Mouse (Mus musculus) limb, embryonic 12.5 days (tissue): ENCODE measurements at regions not wholly inside any gene's neighbourhood (a gene's known extent, or its start where the extent isn't known, plus 50 kb on each side); places are given as distances from the start of the nearest gene placed in this dataset.
A peak's percentile ranks its signal among the peaks of the same experiment; 100 is the strongest.

Source experiments
- ATAC-seq: fragments of 200-750 bp; cut with Nextera tagmentation; 2 replicates; pipeline ENCODE4 v1.8.0; 2017; ENCODE audit warnings: low read depth, moderate TSS enrichment; ENCODE audit not compliant: insufficient number of reproducible peaks, insufficient read depth, low FRiP score, low TSS enrichment
- H3K27ac ChIP-seq: fragments of 300-500 bp; sonication (generic); 2 replicates; pipeline ENCODE4 v1.5.1; 2016; ENCODE audit warnings: mild to moderate bottlenecking, moderate library complexity
- H3K27me3 ChIP-seq: fragments of 300-500 bp; sonication (generic); 2 replicates; pipeline ENCODE4 v1.6.1; 2016; ENCODE audit warnings: mild to moderate bottlenecking, moderate library complexity
- H3K36me3 ChIP-seq: fragments of 300-500 bp; sonication (generic); 2 replicates; pipeline ENCODE4 v1.6.1; 2016; ENCODE audit warnings: mild to moderate bottlenecking, moderate library complexity
- H3K4me1 ChIP-seq: fragments of 300-500 bp; sonication (generic); replicated peaks from 2 replicates; pipeline ENCODE4 v1.6.1; 2016
- H3K4me2 ChIP-seq: fragments of 300-500 bp; sonication (generic); 2 replicates; pipeline ENCODE4 v1.6.1; 2016; ENCODE audit warnings: mild to moderate bottlenecking, moderate library complexity
- H3K4me3 ChIP-seq: fragments of 300-500 bp; sonication (generic); replicated peaks from 2 replicates; pipeline ENCODE4 v1.5.1; 2016; ENCODE audit warnings: mild to moderate bottlenecking
- H3K9ac ChIP-seq: fragments of 300-500 bp; sonication (generic); replicated peaks from 2 replicates; pipeline ENCODE4 v1.6.1; 2016; ENCODE audit warnings: mild to moderate bottlenecking, moderate library complexity
- H3K9me3 ChIP-seq: fragments of 300-500 bp; sonication (generic); 2 replicates; pipeline ENCODE4 v1.6.1; 2016; ENCODE audit warnings: mild to moderate bottlenecking, moderate library complexity
- WGBS: fragments of 180-500 bp; shearing (Covaris S2); methylation state at CpG from one replicate; pipeline ENCODE4 v1.1.7; 2016; 5-methylcytosine and 5-hydroxymethylcytosine counted together

- Histone ChIP-seq H3K9ac (no peak overlapping the region), H3K4me3 (no peak overlapping the region), H3K4me2 (no peak overlapping the region), H3K9me3 (no peaks in the 10 kb centered on the region), H3K27ac (no peak overlapping the region), H3K27me3 (no peaks in the 10 kb centered on the region), H3K36me3 (no peaks in the 10 kb centered on the region), H3K4me1 (no peaks in the 10 kb centered on the region)
- WGBS, result 83% methylated on average over 3 of the region's 3 CpGs
- ATAC-seq, result no peak
Measured at GRCm38 (mm10) chr15:64621876-64622275, 195.6 kb upstream of the Gm21798 start.

GRCm38 (mm10) chr15:64622591-64622990, 194.9 kb upstream of the Gm21798 start:
- Histone ChIP-seq H3K36me3 (no peaks in the 10 kb centered on the region), H3K4me1 (no peaks in the 10 kb centered on the region), H3K27me3 (no peaks in the 10 kb centered on the region), H3K9me3 (no peaks in the 10 kb centered on the region), H3K4me3 (no peak overlapping the region), H3K27ac (no peak overlapping the region), H3K9ac (no peak overlapping the region), H3K4me2 (no peak overlapping the region)
- 76% methylated on average over 4 of the region's 4 CpGs for WGBS
- no peak for ATAC-seq

- no peaks in the 10 kb centered on the region for H3K36me3 ChIP-seq
- no peak overlapping the region for H3K4me2 ChIP-seq
- H3K9me3 ChIP-seq, result no peaks in the 10 kb centered on the region
- 87% methylated on average over 6 of the region's 6 CpGs for WGBS
- no peak overlapping the region for H3K9ac ChIP-seq
- H3K27ac ChIP-seq, result no peak overlapping the region
- H3K4me3 ChIP-seq, result no peak overlapping the region
- H3K27me3 ChIP-seq, result no peaks in the 10 kb centered on the region
- no peaks in the 10 kb centered on the region for H3K4me1 ChIP-seq
- ATAC-seq, result no peak
Measured at GRCm38 (mm10) chr15:64626359-64626758, 191.1 kb upstream of the Gm21798 start.

DNA sequence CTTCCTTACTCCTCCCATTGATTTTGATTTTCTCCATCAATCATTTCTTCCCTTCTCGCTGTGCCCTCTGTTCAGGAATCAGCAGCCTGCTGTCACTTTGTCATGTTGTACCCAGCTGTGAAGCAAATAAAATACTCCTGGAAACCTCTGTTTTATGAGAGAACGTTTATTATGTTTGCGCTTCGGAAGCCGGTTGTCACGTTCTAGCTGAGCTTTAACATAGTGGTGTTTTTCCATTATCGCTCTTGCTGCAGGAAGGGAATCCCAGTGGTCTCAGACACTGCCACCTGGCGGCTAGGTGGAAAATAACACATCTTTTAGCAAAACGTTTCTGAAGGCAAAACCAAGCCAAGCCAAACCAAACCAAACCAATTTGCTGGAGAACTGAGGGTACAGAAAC, 190.2 kb upstream of the Gm21798 start:
- H3K9ac ChIP-seq, result no peak overlapping the region
- H3K27ac ChIP-seq, result no peak overlapping the region
- peak overlapping the region; percentile 35; the same call in 1 of the 2 replicates for H3K4me2 ChIP-seq
- H3K4me1 ChIP-seq, result no peaks in the 10 kb centered on the region
- no peak for ATAC-seq
- H3K27me3 ChIP-seq, result no peaks in the 10 kb centered on the region
- whole genome bisulfite sequencing, result 14% methylated on average over 9 of the region's 9 CpGs
- no peak overlapping the region for H3K4me3 ChIP-seq
- H3K9me3 ChIP-seq, result no peaks in the 10 kb centered on the region
- no peaks in the 10 kb centered on the region for H3K36me3 ChIP-seq
